ENCODE assay signal across 30 mouse cellular contexts in genomic region chr15:13989768-13990167, GRCm38 (mm10).
DNase-seq lines count a peak whose midpoint lies in the region; ATAC-seq lines count a peak whose summit lies in the region.
"Had no signal": no experiment of that assay in that cellular context is flagged by ENCODE, and none has a peak within 500 bp of the region (broad histone marks: within the 10 kb centered on the region; RNA-seq: fewer than 3 reads in every experiment).

No protein-coding gene starts in this region.

- no peak overlapping the region for H3K4me2 ChIP-seq in hindbrain, embryonic 13.5 days
- no peak overlapping the region for H3K4me2 ChIP-seq in hindbrain, embryonic 16.5 days (ENCODE audit: low read length)
- no peak overlapping the region for H3K4me2 ChIP-seq in midbrain, embryonic 16.5 days (ENCODE audit: low read length)
- H3K4me2 ChIP-seq in midbrain, embryonic 14.5 days (ENCODE audit: low read length) = no peak overlapping the region
- no peak overlapping the region for H3K4me2 ChIP-seq in forebrain, embryonic 13.5 days
- H3K4me2 ChIP-seq: embryonic facial prominence, embryonic 15.5 days; heart, embryonic 11.5 days; liver, embryonic 13.5 days; neural tube, embryonic 15.5 days had no signal

- H3K4me3 ChIP-seq in hindbrain, embryonic 13.5 days = no peak overlapping the region
- H3K4me3 ChIP-seq in hindbrain, embryonic 16.5 days (ENCODE audit: low read length) = no peak overlapping the region
- no peak overlapping the region for H3K4me3 ChIP-seq in midbrain, embryonic 16.5 days (ENCODE audit: low read depth, low read length)
- H3K4me3 ChIP-seq in midbrain, embryonic 14.5 days (replicated peaks; ENCODE audit: low read depth, low read length) = no peak overlapping the region
- H3K4me3 ChIP-seq in forebrain, embryonic 13.5 days = no peak overlapping the region
- H3K4me3 ChIP-seq: embryonic facial prominence, embryonic 15.5 days; liver, embryonic 13.5 days; megakaryocyte, embryonic 14.5 days; neural tube, embryonic 15.5 days had no signal

- H3K9ac ChIP-seq in hindbrain, embryonic 13.5 days = no peak overlapping the region
- H3K9ac ChIP-seq in hindbrain, embryonic 16.5 days (ENCODE audit: low read depth, low read length) = no peak overlapping the region
- no peak overlapping the region for H3K9ac ChIP-seq in midbrain, embryonic 16.5 days (ENCODE audit: low read depth, low read length)
- no peak overlapping the region for H3K9ac ChIP-seq in midbrain, embryonic 14.5 days (replicated peaks; ENCODE audit: low read length)
- no peak overlapping the region for H3K9ac ChIP-seq in forebrain, embryonic 13.5 days
- H3K9ac ChIP-seq: embryonic facial prominence, embryonic 15.5 days; liver, embryonic 13.5 days; neural tube, embryonic 15.5 days had no signal

- H3K36me3 ChIP-seq in hindbrain, embryonic 13.5 days = no peaks in the 10 kb centered on the region
- H3K36me3 ChIP-seq in hindbrain, embryonic 16.5 days (ENCODE audit: control insufficient read depth, insufficient read depth, low read length) = no peaks in the 10 kb centered on the region
- no peaks in the 10 kb centered on the region for H3K36me3 ChIP-seq in midbrain, embryonic 16.5 days (ENCODE audit: control insufficient read depth, insufficient read depth, low read length)
- H3K36me3 ChIP-seq in midbrain, embryonic 14.5 days (ENCODE audit: control insufficient read depth, insufficient read depth, low read length) = no peaks in the 10 kb centered on the region
- H3K36me3 ChIP-seq in forebrain, embryonic 13.5 days (ENCODE audit: poor library complexity, severe bottlenecking) = no peaks in the 10 kb centered on the region
- H3K36me3 ChIP-seq: embryonic facial prominence, embryonic 15.5 days; liver, embryonic 13.5 days; neural tube, embryonic 15.5 days had no signal

- 64% methylated on average over 3 of the region's 3 CpGs for WGBS in hindbrain, embryonic 13.5 days
- 60% methylated on average over 3 of the region's 3 CpGs for WGBS in hindbrain, embryonic 16.5 days
- WGBS in midbrain, embryonic 16.5 days = 56% methylated on average over 3 of the region's 3 CpGs
- 68% methylated on average over 3 of the region's 3 CpGs for WGBS in midbrain, embryonic 14.5 days
- 36% methylated on average over 3 of the region's 3 CpGs for WGBS in forebrain, embryonic 13.5 days

- no peak for DNase-seq in midbrain, embryonic 14.5 days
- no peak for DNase-seq in thymus, adult 18-20 months
- DNase-seq in MN1 (ENCODE audit: low spot score) = no peak
- DNase-seq: adrenal gland, adult 8-10 months; B cell, adult 2 months; cerebellum, adult 11-12 months; cerebellum, adult 9-11 months; gastrocnemius, postnatal 36 days; heart, adult 18-20 months; heart, postnatal 36 days; kidney, adult 9 months; kidney, postnatal 10 days; layer of hippocampus, postnatal 36 days; left cerebral cortex, postnatal 4 days; liver, embryonic 13.5 days; lung, adult 18-20 months; lung, postnatal 4 days; right cerebral cortex, adult 18-20 months; spleen, adult 18-20 months; thymus, postnatal 25 days had no signal

- ATAC-seq in hindbrain, embryonic 13.5 days (ENCODE audit: low FRiP score) = peak; percentile 72
- ATAC-seq in hindbrain, embryonic 16.5 days = no peak
- peak; percentile 48; the same call in 1 of the 2 replicates for ATAC-seq in midbrain, embryonic 16.5 days
- ATAC-seq in midbrain, embryonic 14.5 days (ENCODE audit: low FRiP score, low TSS enrichment) = no peak
- ATAC-seq in forebrain, embryonic 13.5 days = peak; percentile 86
- ATAC-seq: intestine, embryonic 16.5 days; lung, postnatal 0 days had no signal

- H3K9me3 ChIP-seq in hindbrain, embryonic 13.5 days = no peaks in the 10 kb centered on the region
- no peaks in the 10 kb centered on the region for H3K9me3 ChIP-seq in hindbrain, embryonic 16.5 days (ENCODE audit: control insufficient read depth, low read length)
- no peaks in the 10 kb centered on the region for H3K9me3 ChIP-seq in midbrain, embryonic 16.5 days (replicated peaks; ENCODE audit: control insufficient read depth, low read length, poor library complexity, severe bottlenecking)
- H3K9me3 ChIP-seq in midbrain, embryonic 14.5 days (ENCODE audit: control insufficient read depth, low read length) = no peaks in the 10 kb centered on the region
- H3K9me3 ChIP-seq in forebrain, embryonic 13.5 days (replicated peaks) = no peaks in the 10 kb centered on the region
- H3K9me3 ChIP-seq: embryonic facial prominence, embryonic 15.5 days; liver, embryonic 13.5 days; megakaryocyte, embryonic 14.5 days; neural tube, embryonic 15.5 days had no signal

- no peak overlapping the region for H3K27ac ChIP-seq in hindbrain, embryonic 13.5 days
- H3K27ac ChIP-seq in hindbrain, embryonic 16.5 days (ENCODE audit: low read depth, low read length) = no peak overlapping the region
- H3K27ac ChIP-seq in midbrain, embryonic 16.5 days (ENCODE audit: low read length) = no peak overlapping the region
- no peak overlapping the region for H3K27ac ChIP-seq in midbrain, embryonic 14.5 days (replicated peaks; ENCODE audit: low read depth, low read length)
- H3K27ac ChIP-seq in forebrain, embryonic 13.5 days = no peak overlapping the region
- H3K27ac ChIP-seq: embryonic facial prominence, embryonic 15.5 days; liver, embryonic 13.5 days had no signal

- no peaks in the 10 kb centered on the region for H3K27me3 ChIP-seq in hindbrain, embryonic 13.5 days
- H3K27me3 ChIP-seq in hindbrain, embryonic 16.5 days (replicated peaks; ENCODE audit: control insufficient read depth, insufficient read depth, low read length) = no peaks in the 10 kb centered on the region
- no peaks in the 10 kb centered on the region for H3K27me3 ChIP-seq in midbrain, embryonic 16.5 days (ENCODE audit: control insufficient read depth, insufficient read depth, low read depth, low read length)
- H3K27me3 ChIP-seq in midbrain, embryonic 14.5 days (ENCODE audit: control insufficient read depth, insufficient read depth, low read length) = no peaks in the 10 kb centered on the region
- no peaks in the 10 kb centered on the region for H3K27me3 ChIP-seq in forebrain, embryonic 13.5 days
- H3K27me3 ChIP-seq: embryonic facial prominence, embryonic 15.5 days; liver, embryonic 13.5 days; megakaryocyte, embryonic 14.5 days; neural tube, embryonic 15.5 days had no signal

- H3K4me1 ChIP-seq in hindbrain, embryonic 13.5 days (replicated peaks) = no peaks in the 10 kb centered on the region
- no peaks in the 10 kb centered on the region for H3K4me1 ChIP-seq in hindbrain, embryonic 16.5 days (ENCODE audit: control insufficient read depth, insufficient read depth, low read depth, low read length)
- H3K4me1 ChIP-seq in midbrain, embryonic 16.5 days (ENCODE audit: control insufficient read depth, insufficient read depth, low read length) = no peaks in the 10 kb centered on the region
- no peaks in the 10 kb centered on the region for H3K4me1 ChIP-seq in midbrain, embryonic 14.5 days (ENCODE audit: control insufficient read depth, insufficient read depth, low read length)
- H3K4me1 ChIP-seq in forebrain, embryonic 13.5 days = peaks cover 10% of the 10 kb centered on the region
- H3K4me1 ChIP-seq: embryonic facial prominence, embryonic 15.5 days; liver, embryonic 13.5 days; megakaryocyte, embryonic 14.5 days; neural tube, embryonic 15.5 days had no signal

Comparison
In these comparisons a context has a peak if more than half of its experiments do, and no peak if none do; other contexts are left out.
1. ATAC-seq: peak in hindbrain, embryonic 13.5 days (single experiment), midbrain, embryonic 16.5 days (single experiment) and forebrain, embryonic 13.5 days (single experiment); none in hindbrain, embryonic 16.5 days (single experiment) and midbrain, embryonic 14.5 days (single experiment).